Mouse (Mus musculus) ES-E14 (cell line): ENCODE data around the gene Extl2.

Experiments
- MAFK ChIP-seq: IDR thresholded peaks from 2 replicates; pipeline ENCODE4 v1.6.1; 2014; ENCODE audit warnings: mild to moderate bottlenecking, low read depth, low read length, inconsistent platforms; ENCODE audit not compliant: insufficient read depth
- ZC3H11A ChIP-seq: IDR thresholded peaks from 2 replicates; pipeline ENCODE4 v1.6.1; 2012; ENCODE audit warnings: low read depth, mild to moderate bottlenecking, inconsistent platforms, low read length, borderline replicate concordance

- TF ChIP-seq MAFK (no peak), ZC3H11A (no peak)
These were observed 43.7 kb upstream of the Extl2 start for GRCm38 (mm10) chr3:115963597-115963996.
